Mouse (Mus musculus): Measurements from ENCODE around the gene Ttll10. TPM values are rescaled to one million over a fixed set of nuclear protein-coding genes. Genes with fewer than 3 reads are reported as not detected.

The Ttll10 gene
- not detected for total RNA-seq (2021)
- long read RNA-seq, experiment 1, result 0 reads
- long read RNA-seq, experiment 2, result 0 reads

DNA sequence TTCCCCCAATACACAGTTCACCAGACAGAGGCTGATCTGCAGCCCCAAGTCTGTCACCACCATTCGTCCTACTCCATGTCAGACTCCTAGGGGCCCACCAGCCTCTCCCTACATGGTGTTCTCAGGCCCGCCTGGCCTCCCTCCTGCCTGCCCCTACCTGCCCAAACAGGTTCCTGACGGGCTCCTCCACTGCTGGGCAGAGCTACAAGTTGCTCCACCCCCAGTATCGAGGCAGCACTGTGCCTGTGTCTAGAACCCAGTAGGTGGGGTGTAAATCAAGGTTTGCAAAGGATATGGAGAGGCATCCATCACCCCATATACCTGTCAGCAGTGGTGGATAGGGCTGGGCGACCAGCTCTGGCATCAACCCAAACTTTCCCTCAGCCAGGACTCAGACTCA, at the start of gene Ttll10:
Gene Ttll10 (minus strand): TSS at position 154 of the 400 bp plus-strand sequence.
- no peak for DNase-seq (ENCODE audit: low spot score in 2 of 2)

DNA sequence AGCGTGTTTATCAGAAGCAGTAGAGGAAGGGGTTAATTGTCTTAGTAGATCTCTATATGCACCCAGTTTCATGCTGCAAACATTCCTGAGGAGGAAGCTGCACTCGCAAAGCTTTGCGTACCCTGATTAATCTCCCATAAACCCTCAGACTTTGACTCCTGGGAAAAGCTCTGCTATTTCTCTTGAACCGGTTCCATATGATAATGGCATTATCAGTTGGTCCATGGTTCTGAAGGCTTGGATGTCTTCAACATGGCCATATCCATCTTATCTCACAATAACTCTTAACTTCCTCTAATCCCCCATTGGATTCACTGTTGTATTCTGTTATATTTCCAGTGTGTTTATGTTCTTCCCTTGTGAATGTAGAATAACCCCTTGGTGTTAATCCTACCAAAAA, 44.1 kb upstream of the Ttll10 start:
- DNase-seq (ENCODE audit: low spot score in 2 of 2), result no peak

GRCm38 (mm10) chr4:156101481-156101903, 42.3 kb upstream of the Ttll10 start:
- no peak for DNase-seq (ENCODE audit: low spot score in 2 of 2)

- no peak for DNase-seq (ENCODE audit: low spot score in 2 of 2)
Observed at GRCm38 (mm10) chr4:156100501-156100900, 41.3 kb upstream of the Ttll10 start.

GRCm38 (mm10) chr4:156099427-156099826, 40.2 kb upstream of the Ttll10 start:
- no peak for DNase-seq (ENCODE audit: low spot score in 2 of 2)

DNA sequence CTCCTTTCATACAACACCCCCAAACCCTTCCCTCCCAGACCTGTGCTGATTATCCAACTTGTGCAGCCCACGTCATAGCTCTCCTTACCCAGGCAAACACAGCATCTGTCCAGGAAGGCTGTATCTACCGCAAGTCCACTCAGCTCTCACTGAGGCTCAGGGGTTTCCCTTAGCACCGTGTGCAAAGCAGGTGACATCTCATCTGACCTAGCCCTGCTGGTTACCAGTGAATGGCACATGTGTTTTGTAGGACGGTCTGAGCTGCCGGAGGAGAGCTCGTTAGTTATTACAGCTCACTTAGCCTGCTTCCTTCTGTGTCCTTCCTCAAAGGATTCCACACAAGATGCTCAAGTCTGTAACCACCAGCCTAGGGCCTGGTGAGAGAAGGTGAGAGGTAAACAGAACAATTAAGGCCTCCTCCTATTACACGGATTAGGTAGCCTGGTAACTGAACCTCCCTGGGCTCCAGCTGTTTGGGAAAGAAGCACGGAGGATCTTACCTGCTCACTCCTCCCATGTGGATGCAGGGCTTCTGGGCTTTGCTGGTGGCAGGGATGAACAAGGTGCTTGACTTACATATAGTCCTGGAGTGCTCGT, 38.7 kb upstream of the Ttll10 start:
- DNase-seq (ENCODE audit: low spot score in 2 of 2), result no peak

- no peak for DNase-seq (ENCODE audit: low spot score in 2 of 2)
Observed at GRCm38 (mm10) chr4:156096191-156096590, 37.0 kb upstream of the Ttll10 start.

DNA sequence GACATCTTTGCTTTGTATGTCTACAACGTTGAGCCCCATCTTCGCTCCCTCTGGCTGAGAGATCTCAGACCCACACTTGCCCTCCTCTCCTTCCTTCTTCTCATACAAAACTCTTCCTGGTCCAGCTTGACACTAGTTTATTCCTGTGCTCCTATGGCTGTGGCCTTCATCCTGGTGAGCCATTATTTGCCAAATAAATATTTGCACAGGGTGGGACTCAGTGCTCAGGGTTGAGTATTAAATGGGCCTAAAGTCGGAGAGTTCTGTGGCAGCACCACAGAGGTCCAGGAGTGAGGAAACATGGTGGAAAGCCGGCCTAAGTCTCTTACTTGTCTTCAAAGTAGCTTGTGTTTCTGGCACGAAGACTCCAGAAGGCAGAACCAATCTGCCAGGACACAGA, 34.5 kb upstream of the Ttll10 start:
- no peak for DNase-seq (ENCODE audit: low spot score in 2 of 2)

DNA sequence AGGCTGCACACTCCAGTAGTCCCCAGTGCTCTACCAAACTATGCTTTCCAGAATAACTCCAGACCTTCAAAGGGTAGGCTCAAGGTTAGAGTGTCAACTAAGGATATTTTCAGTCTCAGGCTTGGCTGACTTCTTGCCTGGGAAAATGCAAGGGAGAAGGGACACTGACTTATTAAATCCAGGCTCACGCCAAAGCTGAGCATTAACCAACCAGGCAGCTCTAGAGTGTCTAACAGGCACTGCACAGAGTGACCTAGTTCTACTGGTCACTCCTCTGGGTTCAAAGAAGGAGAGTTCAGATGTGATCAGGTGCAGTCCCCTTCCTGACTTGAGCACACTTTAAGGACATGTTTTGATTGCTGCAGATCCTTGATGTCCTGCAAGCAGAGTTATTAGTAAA, 33.6 kb upstream of the Ttll10 start:
- DNase-seq (ENCODE audit: low spot score in 2 of 2), result no peak

DNA sequence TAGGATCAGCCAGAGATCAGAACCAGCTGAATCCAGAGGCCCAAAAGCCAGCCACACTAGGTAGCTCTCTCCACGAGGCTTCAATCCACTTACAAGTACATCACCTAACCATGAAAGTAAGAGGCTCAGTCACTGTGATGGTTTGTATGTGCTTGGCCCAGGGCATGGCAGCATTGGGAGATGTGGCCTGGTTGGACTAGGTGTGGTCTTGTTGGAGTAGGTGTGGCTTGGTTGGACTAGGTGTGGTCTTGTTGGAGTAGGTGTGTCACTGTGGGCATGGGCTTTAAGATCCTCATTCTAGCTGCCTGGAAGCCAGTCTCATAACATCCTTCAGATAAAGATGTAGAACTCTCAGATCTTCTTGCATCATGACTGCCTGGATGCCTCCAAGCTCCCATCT, 32.0 kb upstream of the Ttll10 start:
- DNase-seq (ENCODE audit: low spot score in 2 of 2), result no peak

- no peak for DNase-seq (ENCODE audit: low spot score in 2 of 2)
Observed at GRCm38 (mm10) chr4:156087398-156088087, 28.3 kb upstream of the Ttll10 start.

GRCm38 (mm10) chr4:156085256-156085655, 26.0 kb upstream of the Ttll10 start:
- no peak for DNase-seq (ENCODE audit: low spot score in 2 of 2)

GRCm38 (mm10) chr4:156084096-156084879, 25.1 kb upstream of the Ttll10 start:
- no peak for DNase-seq (ENCODE audit: low spot score in 2 of 2)

GRCm38 (mm10) chr4:156083348-156083747, 24.1 kb upstream of the Ttll10 start:
- DNase-seq (ENCODE audit: low spot score in 2 of 2), result no peak

- DNase-seq (ENCODE audit: low spot score in 2 of 2), result no peak
Observed at GRCm38 (mm10) chr4:156082621-156083234, 23.5 kb upstream of the Ttll10 start.

- DNase-seq (ENCODE audit: low spot score in 2 of 2), result no peak
Observed at GRCm38 (mm10) chr4:156077499-156078301, 18.5 kb upstream of the Ttll10 start.

- no peak for DNase-seq (ENCODE audit: low spot score in 2 of 2)
Observed at GRCm38 (mm10) chr4:156076911-156077382, 17.7 kb upstream of the Ttll10 start.

GRCm38 (mm10) chr4:156070716-156071115, 11.5 kb upstream of the Ttll10 start:
- DNase-seq (ENCODE audit: low spot score in 2 of 2), result no peak

DNA sequence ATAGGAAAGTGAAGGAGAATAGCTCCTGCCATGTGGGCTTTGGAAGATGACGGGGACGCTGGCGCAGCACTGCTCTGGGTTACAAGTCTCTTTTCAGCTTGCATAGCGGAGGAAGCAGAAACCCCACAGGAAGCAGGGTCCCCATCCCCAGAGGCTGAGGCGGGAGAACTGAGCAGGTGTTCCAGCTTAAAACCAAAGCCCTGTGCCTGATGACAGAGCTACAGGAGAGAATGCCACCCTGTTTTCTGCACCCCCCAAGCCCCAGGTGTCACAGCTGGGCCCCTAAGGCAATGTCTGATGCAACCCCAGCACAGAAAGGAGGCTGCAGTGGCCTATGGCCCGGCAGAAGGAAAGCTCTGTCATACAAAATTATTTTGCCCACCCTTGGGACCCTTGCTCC, 11.1 kb upstream of the Ttll10 start:
- DNase-seq (ENCODE audit: low spot score in 2 of 2), result no peak

- no peak for DNase-seq (ENCODE audit: low spot score in 2 of 2)
Observed at GRCm38 (mm10) chr4:156069701-156070100, 10.5 kb upstream of the Ttll10 start.

Measured in left cerebral cortex, adult 18-20 months (tissue).